Mouse (Mus musculus): ENCODE measurements around the gene Ets1.

Ets1 gene

DNA sequence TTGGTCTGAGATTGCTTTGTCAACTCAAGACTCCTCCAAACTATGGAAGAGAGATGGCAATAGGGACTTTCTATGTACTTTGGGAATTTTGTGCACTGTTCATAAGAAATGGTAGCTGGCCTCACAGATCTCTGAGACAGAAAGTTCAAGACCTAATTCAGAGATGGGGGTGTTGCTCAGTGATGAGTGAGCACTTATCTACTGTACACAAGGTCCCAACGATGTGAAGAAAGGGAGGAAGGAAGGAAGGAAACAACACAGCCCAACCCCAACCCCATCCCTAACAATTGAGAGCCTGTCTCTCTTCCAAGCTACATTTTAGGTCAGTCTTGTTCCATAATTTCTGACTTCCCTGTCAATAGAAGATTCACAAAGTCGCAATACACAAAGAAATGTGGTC, 125.3 kb downstream of the Ets1 start:
- peak; percentile 14 for DNase-seq (ENCODE audit: low read depth, low spot score)

DNA sequence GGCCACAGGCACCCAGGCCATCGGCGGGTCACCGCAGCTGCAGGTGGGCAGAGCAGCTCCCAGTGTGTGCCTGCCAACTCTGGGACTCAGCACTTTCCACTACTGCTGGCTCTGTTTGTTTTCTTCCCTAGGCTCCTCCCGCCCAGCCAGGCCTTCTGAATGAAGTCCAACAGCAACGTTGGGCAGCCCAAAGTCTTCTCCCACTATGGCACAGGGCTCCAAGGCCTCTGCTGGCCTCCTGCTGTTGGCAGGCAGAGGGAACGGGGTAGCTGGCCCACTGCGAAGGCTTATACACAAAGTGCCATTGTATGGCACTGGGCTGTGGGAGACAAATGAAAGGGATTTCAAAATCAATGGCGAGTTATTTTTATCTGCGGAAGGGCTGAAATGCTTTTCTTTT, 128.4 kb downstream of the Ets1 start:
- DNase-seq (ENCODE audit: low read depth, low spot score) = peak; percentile 21

DNA sequence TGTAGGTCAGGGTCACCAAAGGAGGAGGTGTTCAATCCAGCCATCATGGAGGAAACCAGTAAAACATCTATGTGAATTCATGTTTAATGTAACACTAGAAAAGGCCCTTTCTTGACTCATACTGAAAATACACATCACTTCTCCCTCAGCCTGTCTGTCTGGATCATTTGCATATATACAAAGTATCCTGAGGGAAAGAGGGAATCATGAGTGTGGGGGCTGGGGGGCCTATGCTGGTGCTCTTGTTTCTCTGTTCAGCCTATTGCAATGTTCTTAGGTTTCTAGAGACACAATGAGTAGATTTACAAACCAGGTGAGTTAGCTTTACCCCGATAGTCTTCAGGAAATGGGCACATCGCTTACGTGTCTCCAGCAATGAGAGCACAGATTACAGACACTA, 129.1 kb downstream of the Ets1 start:
- peak; percentile 17 for DNase-seq (ENCODE audit: low read depth, low spot score)

DNA sequence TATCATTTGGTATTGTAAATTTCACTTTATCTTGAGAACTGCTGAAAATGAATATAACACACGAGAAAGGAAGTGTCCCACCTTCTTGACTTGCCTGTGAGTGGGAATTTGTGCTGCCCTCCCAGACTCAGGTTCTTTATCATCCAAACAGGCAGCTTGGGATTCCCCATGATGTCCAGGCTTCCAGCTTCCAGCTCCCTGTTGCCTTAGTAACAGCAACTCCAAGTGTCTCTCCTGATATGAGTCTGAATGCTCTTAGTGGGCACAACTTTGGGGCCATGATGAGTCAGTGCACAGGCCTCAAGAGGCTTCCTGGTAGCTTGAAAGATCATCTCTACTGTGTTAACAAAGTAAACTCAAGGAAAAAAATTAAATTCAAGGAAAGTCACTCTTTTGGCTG, 142.8 kb downstream of the Ets1 start:
- DNase-seq (ENCODE audit: low read depth, low spot score) = no peak

DNA sequence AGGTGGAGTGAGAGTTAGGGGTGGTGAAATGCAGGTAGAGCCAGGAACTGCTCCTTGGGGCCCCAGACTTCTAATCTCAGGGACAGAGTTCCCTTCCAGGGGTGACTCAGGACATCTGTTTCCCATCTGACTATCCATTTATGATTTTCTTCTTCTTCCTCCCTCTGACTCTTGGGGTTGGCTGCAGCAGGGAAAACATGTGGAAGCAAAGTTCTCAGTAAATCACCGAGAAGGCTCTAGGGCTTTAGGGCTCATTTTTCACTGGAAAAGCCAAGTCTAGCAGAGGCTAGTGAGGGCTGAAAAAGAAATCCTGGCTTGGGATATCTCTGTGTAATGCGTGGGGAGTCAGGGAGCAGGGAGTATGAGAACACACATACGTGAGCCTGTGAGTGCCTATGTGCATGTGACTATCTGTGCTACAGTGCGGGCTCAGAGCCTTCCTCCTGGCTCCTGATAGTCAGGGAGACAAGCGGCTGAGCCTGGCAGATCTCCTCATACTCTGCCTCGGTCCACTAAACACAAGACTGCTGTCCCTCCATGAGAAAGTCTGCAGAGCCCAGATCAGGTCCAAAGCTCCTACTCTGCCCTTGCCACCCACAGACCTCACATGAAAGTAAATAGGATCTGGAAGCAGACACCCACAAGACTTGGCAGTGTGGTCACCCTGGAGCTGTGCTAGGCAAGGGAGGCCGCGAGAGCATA, 146.5 kb downstream of the Ets1 start:
- no peak for DNase-seq (ENCODE audit: low read depth, low spot score)

DNA sequence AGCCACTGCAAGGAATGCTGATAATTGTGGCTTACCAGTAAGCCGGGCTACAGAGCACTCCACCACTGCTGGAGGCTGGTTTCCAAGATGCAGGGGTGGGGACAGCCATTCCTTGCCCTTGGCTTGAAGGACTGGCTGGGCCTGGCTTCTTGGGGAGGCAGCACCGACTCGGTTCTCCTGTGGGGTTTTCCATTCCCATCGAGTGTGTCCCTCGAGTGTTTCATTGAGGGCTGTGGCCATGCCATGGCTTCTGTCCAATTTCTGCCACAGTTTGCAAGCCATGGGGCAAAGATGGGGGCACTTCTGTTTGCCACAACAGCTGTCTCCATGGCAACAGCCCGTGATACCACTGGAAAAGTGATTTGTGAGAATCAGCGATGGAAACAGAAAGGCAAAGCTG, 151.1 kb downstream of the Ets1 start:
- no peak for DNase-seq (ENCODE audit: low read depth, low spot score)

DNA sequence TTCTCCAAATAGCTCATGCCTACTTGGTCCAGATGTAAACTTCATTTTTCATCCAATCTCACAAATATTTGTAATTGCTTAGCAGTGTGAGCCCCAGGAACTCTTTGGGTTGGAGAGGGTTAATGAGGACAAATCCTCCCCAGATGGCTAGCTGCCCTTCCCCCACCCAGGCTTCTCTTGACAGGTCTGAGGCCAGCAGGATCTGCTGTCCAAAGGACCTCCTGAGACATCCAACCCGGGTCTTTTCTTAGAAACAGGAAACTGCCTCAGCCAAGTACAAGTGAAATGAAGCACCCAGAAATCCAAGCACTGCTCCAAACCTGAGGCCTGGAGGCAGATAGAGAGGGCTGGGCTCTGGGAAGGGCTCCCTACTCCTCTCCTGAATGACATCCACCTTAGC, 151.6 kb downstream of the Ets1 start:
- no peak for DNase-seq (ENCODE audit: low read depth, low spot score)

DNA sequence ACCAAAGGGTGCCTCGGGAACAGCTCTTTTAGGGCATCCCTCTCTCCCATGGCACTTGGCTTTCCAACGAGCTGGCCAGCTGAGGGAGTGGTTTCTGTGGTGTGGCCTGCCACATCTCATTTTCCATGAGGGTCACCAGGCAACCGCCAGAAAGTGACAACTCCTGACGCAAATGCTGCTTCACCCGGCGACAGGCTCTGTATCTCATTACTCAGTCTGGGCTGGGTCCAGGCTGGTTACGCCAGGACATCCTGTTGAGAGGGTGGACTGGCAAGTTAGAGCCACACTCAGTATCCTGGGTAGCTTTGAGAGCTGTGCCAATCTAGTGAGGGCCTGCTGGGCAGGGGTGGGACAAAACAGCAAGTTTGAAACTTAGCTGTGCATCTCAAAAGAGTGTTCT, 153.3 kb downstream of the Ets1 start:
- no peak for DNase-seq (ENCODE audit: low read depth, low spot score)

DNA sequence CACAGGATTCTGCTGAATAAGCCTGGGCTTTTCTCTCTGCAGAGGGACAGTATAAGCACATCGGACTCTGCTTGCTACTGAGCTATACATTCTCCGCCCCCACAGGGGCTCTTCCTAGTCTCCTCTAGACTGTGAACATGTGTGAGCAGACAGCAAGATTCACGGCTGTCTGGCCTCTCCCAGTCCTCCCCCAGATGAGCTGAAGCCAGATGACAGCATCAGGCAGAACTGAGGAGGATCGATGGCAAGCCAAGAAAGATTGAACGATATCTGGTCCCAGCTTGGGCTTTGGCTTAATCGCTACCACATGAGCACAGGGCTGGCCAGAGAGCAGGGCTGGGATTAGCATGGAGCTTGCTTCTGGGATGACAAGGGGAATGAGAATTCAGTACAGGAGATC, 155.7 kb downstream of the Ets1 start:
- DNase-seq (ENCODE audit: low read depth, low spot score) = no peak

DNA sequence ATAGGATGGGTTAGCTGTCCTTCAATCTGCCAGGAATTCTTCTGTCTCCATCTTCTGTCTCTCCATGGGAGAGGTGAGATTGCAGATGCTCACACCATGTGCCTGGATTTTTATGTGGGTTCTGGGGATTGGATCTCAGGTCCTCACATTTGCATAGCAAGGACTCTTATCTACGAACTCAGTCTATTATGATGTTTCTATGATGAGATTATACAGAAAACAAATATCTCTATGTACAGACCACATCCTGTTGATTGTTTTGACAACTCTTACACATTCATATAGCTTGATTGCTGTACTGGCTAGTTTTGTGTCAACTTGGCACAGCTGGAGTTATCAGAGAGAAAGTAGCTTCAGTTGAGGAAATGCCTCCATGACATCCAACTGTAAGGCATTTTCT, 162.2 kb downstream of the Ets1 start:
- DNase-seq (ENCODE audit: low read depth, low spot score) = peak; percentile 57

DNA sequence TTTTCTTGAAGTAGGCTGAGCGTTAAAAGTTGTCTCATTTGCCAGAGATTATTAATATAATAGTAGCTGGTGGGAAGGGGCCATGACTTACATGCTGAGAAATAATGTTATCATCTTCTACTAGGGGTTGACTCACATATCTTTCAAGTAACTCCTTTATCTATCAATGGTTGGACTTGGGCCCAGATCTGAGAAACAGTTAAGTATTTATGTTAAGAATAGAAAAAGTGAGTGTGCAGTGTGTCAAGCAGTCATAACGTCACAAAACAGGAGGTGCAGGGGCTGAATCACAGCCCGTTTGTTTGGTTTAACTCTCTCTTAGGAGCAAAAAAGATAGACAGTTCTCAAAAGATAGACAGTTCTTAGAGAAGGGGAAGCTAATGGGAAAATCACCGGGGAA, 170.1 kb downstream of the Ets1 start:
- no peak for DNase-seq (ENCODE audit: low read depth, low spot score)

Data from CD4-positive helper T cell, adult 2 months (primary cell).